Comparison of ENCODE assay signal across 12 mouse cellular contexts in the genomic region with DNA sequence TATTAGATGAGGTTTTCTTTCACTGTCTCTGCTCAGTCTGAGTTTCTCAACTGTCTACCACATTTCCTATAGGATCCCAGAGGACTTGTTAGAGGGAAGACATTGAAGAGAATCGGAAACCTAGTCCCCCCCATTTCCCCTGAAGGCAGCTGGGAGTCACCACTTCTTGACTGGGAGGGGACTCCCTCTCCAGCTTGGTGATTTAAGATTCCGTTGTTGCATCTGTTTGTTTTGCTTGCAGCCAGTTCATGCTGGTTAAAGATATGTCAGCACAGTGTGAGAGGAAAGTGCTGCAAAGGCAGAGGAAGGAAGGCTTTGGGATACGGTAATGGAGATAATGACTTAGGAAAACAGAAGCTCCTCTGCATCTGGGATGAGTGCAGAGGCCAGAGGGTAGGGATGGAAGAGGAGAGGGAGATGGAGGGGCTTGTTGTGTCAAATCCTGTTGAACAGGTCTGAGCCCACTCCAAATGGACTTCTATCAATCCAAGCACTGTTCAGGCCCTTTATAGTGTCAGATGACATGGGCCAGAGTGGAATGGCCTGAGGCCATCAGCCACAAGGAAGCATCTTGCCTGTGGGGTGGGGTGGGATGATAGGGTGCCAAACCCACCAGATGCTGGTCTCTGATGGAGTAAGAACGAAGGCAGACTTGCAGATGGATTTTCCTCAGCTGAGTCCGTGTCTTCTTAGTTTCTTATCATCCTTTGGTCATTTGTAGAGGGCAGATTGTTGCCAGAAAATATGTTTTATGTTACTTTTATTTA.
DNase-seq lines count a peak whose midpoint lies in the region; ATAC-seq and TF ChIP-seq lines count a peak whose summit lies in the region.
"Had no signal": no experiment of that assay in that cellular context is flagged by ENCODE, and none has a peak within 500 bp of the region (broad histone marks: within the 10 kb centered on the region; RNA-seq: fewer than 3 reads in every experiment).

No protein-coding gene starts in this region.

- 31% methylated on average over 5 of the region's 5 CpGs for WGBS in kidney, postnatal 0 days
- WGBS in midbrain, embryonic 14.5 days = 72% methylated on average over 5 of the region's 5 CpGs
- 62% methylated on average over 5 of the region's 5 CpGs for WGBS in midbrain, postnatal 0 days

- no peak overlapping the region for H3K4me2 ChIP-seq in kidney, postnatal 0 days (ENCODE audit: low read length)
- no peak overlapping the region for H3K4me2 ChIP-seq in midbrain, embryonic 14.5 days (ENCODE audit: low read length)
- H3K4me2 ChIP-seq in midbrain, postnatal 0 days (ENCODE audit: low read depth, low read length, poor library complexity, severe bottlenecking) = no peak overlapping the region

- H3K27ac ChIP-seq in kidney, postnatal 0 days = peak overlapping the region; percentile 21; the same call in 1 of the 2 replicates
- no peak overlapping the region for H3K27ac ChIP-seq in midbrain, embryonic 14.5 days (replicated peaks; ENCODE audit: low read depth, low read length)
- H3K27ac ChIP-seq in midbrain, postnatal 0 days (ENCODE audit: low read depth, low read length) = no peak overlapping the region
- H3K27ac ChIP-seq: macrophage had no signal

- peak; percentile 25 for DNase-seq in gastrocnemius, postnatal 25 days
- no peak for DNase-seq in gastrocnemius, postnatal 4 days (ENCODE audit: low spot score in 2 of 2)
- peak; percentile 80 for DNase-seq in kidney, postnatal 0 days (ENCODE audit: low spot score)
- no peak for DNase-seq in kidney, adult 9 months
- peak; percentile 16 for DNase-seq in midbrain, embryonic 14.5 days
- no peak for DNase-seq in midbrain, postnatal 0 days (ENCODE audit: low spot score)
- DNase-seq in heart, postnatal 4 days = peak; percentile 15
- no peak for DNase-seq in testis, postnatal 14 days (ENCODE audit: low spot score)
- DNase-seq: cerebellum, adult 2 months; forebrain, postnatal 0 days had no signal

- no peak for TF ChIP-seq CTCF in kidney, postnatal 0 days (IDR thresholded peaks at IDR 0.05; ENCODE audit: low read depth)
- TF ChIP-seq CTCF in midbrain, postnatal 0 days (IDR thresholded peaks at IDR 0.05) = no peak

- H3K27me3 ChIP-seq in kidney, postnatal 0 days (ENCODE audit: insufficient read depth, low read length) = no peaks in the 10 kb centered on the region
- H3K27me3 ChIP-seq in midbrain, embryonic 14.5 days (ENCODE audit: control insufficient read depth, insufficient read depth, low read length) = no peaks in the 10 kb centered on the region
- H3K27me3 ChIP-seq in midbrain, postnatal 0 days (ENCODE audit: insufficient read depth, low read length) = no peaks in the 10 kb centered on the region

- no peak; the same call in 1 of the 2 replicates for ATAC-seq in kidney, postnatal 0 days (replicated peaks; ENCODE audit: low FRiP score, low read depth)
- ATAC-seq in midbrain, embryonic 14.5 days (ENCODE audit: low FRiP score, low TSS enrichment) = no peak
- ATAC-seq in midbrain, postnatal 0 days (ENCODE audit: low FRiP score) = no peak
- ATAC-seq: activated CD4-positive, CD25-positive, alpha-beta regulatory T cell, adult 4 months; forebrain, postnatal 0 days had no signal

- H3K36me3 ChIP-seq in kidney, postnatal 0 days (ENCODE audit: insufficient read depth, low read length) = no peaks in the 10 kb centered on the region
- H3K36me3 ChIP-seq in midbrain, embryonic 14.5 days (ENCODE audit: control insufficient read depth, insufficient read depth, low read length) = no peaks in the 10 kb centered on the region
- no peaks in the 10 kb centered on the region for H3K36me3 ChIP-seq in midbrain, postnatal 0 days (ENCODE audit: insufficient read depth, low read length)

- H3K4me1 ChIP-seq in kidney, postnatal 0 days (replicated peaks; ENCODE audit: insufficient read depth, low read length) = no peaks in the 10 kb centered on the region
- H3K4me1 ChIP-seq in midbrain, embryonic 14.5 days (ENCODE audit: control insufficient read depth, insufficient read depth, low read length) = no peaks in the 10 kb centered on the region
- no peaks in the 10 kb centered on the region for H3K4me1 ChIP-seq in midbrain, postnatal 0 days (ENCODE audit: insufficient read depth, low read length)

- no peak overlapping the region for H3K9ac ChIP-seq in kidney, postnatal 0 days (ENCODE audit: low read depth, low read length)
- H3K9ac ChIP-seq in midbrain, embryonic 14.5 days (replicated peaks; ENCODE audit: low read length) = no peak overlapping the region
- no peak overlapping the region for H3K9ac ChIP-seq in midbrain, postnatal 0 days (replicated peaks; ENCODE audit: low read length, poor library complexity, severe bottlenecking)
- H3K9ac ChIP-seq: forebrain, postnatal 0 days had no signal

- H3K4me3 ChIP-seq in kidney, postnatal 0 days (replicated peaks; ENCODE audit: low read depth, low read length) = no peak overlapping the region
- no peak overlapping the region for H3K4me3 ChIP-seq in midbrain, embryonic 14.5 days (replicated peaks; ENCODE audit: low read depth, low read length)
- no peak overlapping the region for H3K4me3 ChIP-seq in midbrain, postnatal 0 days (ENCODE audit: low read depth, low read length)

- 0 out of 2 replicates have a peak, but pooled peaks cover 3% of the 10 kb centered on the region for H3K9me3 ChIP-seq in kidney, postnatal 0 days (replicated peaks; ENCODE audit: low read length)
- no peaks in the 10 kb centered on the region for H3K9me3 ChIP-seq in midbrain, embryonic 14.5 days (ENCODE audit: control insufficient read depth, low read length)
- no peaks in the 10 kb centered on the region for H3K9me3 ChIP-seq in midbrain, postnatal 0 days (ENCODE audit: low read length)

Comparison
In these comparisons a context has a peak if more than half of its experiments do, and no peak if none do; other contexts are left out.
1. DNase-seq: peak in gastrocnemius, postnatal 25 days (single experiment), kidney, postnatal 0 days (single experiment), midbrain, embryonic 14.5 days (single experiment) and heart, postnatal 4 days (single experiment); none in gastrocnemius, postnatal 4 days (0 of 2), kidney, adult 9 months (single experiment), midbrain, postnatal 0 days (single experiment) and testis, postnatal 14 days (single experiment).